Mouse (Mus musculus) embryonic facial prominence, embryonic 15.5 days (tissue): ENCODE data around the gene Wnk3. TPM values are rescaled to one million over a fixed set of nuclear protein-coding genes. Genes with fewer than 3 reads are reported as not detected.
"Not testable (repeated sequence)": the region's sequence is repeated elsewhere in the genome, so short reads cannot be mapped to it uniquely, and the experiment has no call there.

Experiments used
- ATAC-seq: fragments of 200-750 bp; cut with Nextera tagmentation; 2 replicates; pipeline ENCODE4 v1.8.0; 2017; ENCODE audit warnings: low read depth, moderate TSS enrichment; ENCODE audit not compliant: insufficient number of reproducible peaks, low FRiP score, low TSS enrichment
- H3K27ac ChIP-seq: fragments of 300-500 bp; sonication (generic); replicated peaks from 2 replicates; pipeline ENCODE4 v1.5.1; 2015; ENCODE audit warnings: mild to moderate bottlenecking, inconsistent platforms
- H3K27me3 ChIP-seq: fragments of 300-500 bp; sonication (generic); 2 replicates; pipeline ENCODE4 v1.6.1; 2015; ENCODE audit warnings: inconsistent platforms
- H3K36me3 ChIP-seq: fragments of 300-500 bp; sonication (generic); 2 replicates; pipeline ENCODE4 v1.6.1; 2015; ENCODE audit warnings: mild to moderate bottlenecking, inconsistent platforms
- H3K4me1 ChIP-seq: fragments of 300-500 bp; sonication (generic); 2 replicates; pipeline ENCODE4 v1.6.1; 2015; ENCODE audit warnings: inconsistent platforms
- H3K4me2 ChIP-seq: fragments of 300-500 bp; sonication (generic); replicated peaks from 2 replicates; pipeline ENCODE4 v1.6.1; 2015; ENCODE audit warnings: mild to moderate bottlenecking, inconsistent platforms
- H3K4me3 ChIP-seq: fragments of 300-500 bp; sonication (generic); replicated peaks from 2 replicates; pipeline ENCODE4 v1.5.1; 2015; ENCODE audit warnings: mild to moderate bottlenecking, inconsistent platforms
- H3K9ac ChIP-seq: fragments of 300-500 bp; sonication (generic); 2 replicates; pipeline ENCODE4 v1.6.1; 2015; ENCODE audit warnings: inconsistent platforms
- H3K9me3 ChIP-seq: fragments of 300-500 bp; sonication (generic); replicated peaks from 2 replicates; pipeline ENCODE4 v1.6.1; 2016; ENCODE audit warnings: inconsistent platforms
- WGBS: fragments of 180-500 bp; shearing (Covaris S2); methylation state at CpG from one replicate; pipeline ENCODE4 v1.1.7; 2015; 5-methylcytosine and 5-hydroxymethylcytosine counted together
- polyA plus RNA-seq: library from polyadenylated mRNA; unstranded; fragments of >200 nt; fragmentation: Nextera tagmentation; extraction: Ambion mirVana; gene quantifications from 2 replicates; pipeline ENCODE4 v1.2.1, GENCODE M21; 2015

Wnk3 gene
- 1.0 and 1.8 TPM in 2 replicates for polyA plus RNA-seq

GRCm38 (mm10) chrX:151197778-151198177, at the start of gene Wnk3:
Gene Wnk3, plus strand, starts transcription at chrX:151198078.
- no peaks in the 10 kb centered on the region for H3K9me3 ChIP-seq
- H3K4me3 ChIP-seq = no peak within 1 kb of the TSS
- WGBS = 90% methylated on average over 2 of the region's 2 CpGs
- no peak for ATAC-seq
- H3K27me3 ChIP-seq = no peaks in the 10 kb centered on the region
- no peak within 1 kb of the TSS for H3K27ac ChIP-seq
- no peaks in the 10 kb centered on the region for H3K36me3 ChIP-seq
- H3K4me2 ChIP-seq = no peak within 1 kb of the TSS
- no peak within 1 kb of the TSS for H3K9ac ChIP-seq
- no peaks in the 10 kb centered on the region for H3K4me1 ChIP-seq

- 57% methylated on average over 6 of the region's 6 CpGs for WGBS
These were observed 39.5 kb upstream of the Wnk3 start for GRCm38 (mm10) chrX:151158414-151158813.

GRCm38 (mm10) chrX:151168438-151169131, 29.3 kb upstream of the Wnk3 start:
- Histone ChIP-seq H3K4me2 (peak overlapping the region; percentile 54), H3K27ac (peak overlapping the region; percentile 87), H3K4me3 (peak overlapping the region; percentile 54), H3K9me3 (no peaks in the 10 kb centered on the region), H3K36me3 (no peaks in the 10 kb centered on the region), H3K9ac (0 out of 2 replicates have a peak overlapping the region, but pooled peaks have one; percentile 18), H3K4me1 (no peaks in the 10 kb centered on the region), H3K27me3 (peaks cover 3% of the 10 kb centered on the region; the same call in 1 of the 2 replicates)
- WGBS = 22% methylated on average over 23 of the region's 25 CpGs
- peak; percentile 74 for ATAC-seq

More at GRCm38 (mm10) chrX:151158414-151158813, 39.5 kb upstream of the Wnk3 start:
- no peak overlapping the region for H3K4me3 ChIP-seq
- H3K4me1 ChIP-seq = no peaks in the 10 kb centered on the region
- H3K27me3 ChIP-seq = no peaks in the 10 kb centered on the region
- no peak for ATAC-seq
- no peak overlapping the region for H3K4me2 ChIP-seq
- no peak overlapping the region for H3K9ac ChIP-seq
- H3K27ac ChIP-seq = no peak overlapping the region
- H3K36me3 ChIP-seq = no peaks in the 10 kb centered on the region
- no peaks in the 10 kb centered on the region for H3K9me3 ChIP-seq

GRCm38 (mm10) chrX:151169261-151169961, 28.5 kb upstream of the Wnk3 start:
- peak overlapping the region; percentile 18 for H3K9ac ChIP-seq

GRCm38 (mm10) chrX:151173134-151173533, 24.7 kb upstream of the Wnk3 start:
- not testable (repeated sequence) for ATAC-seq, H3K4me3 ChIP-seq, H3K9me3 ChIP-seq, H3K4me2 ChIP-seq, H3K27ac ChIP-seq, H3K4me1 ChIP-seq, H3K9ac ChIP-seq, H3K27me3 ChIP-seq, H3K36me3 ChIP-seq
- WGBS = 60% methylated on average over 3 of the region's 3 CpGs

More at GRCm38 (mm10) chrX:151169261-151169961, 28.5 kb upstream of the Wnk3 start:
- Histone ChIP-seq H3K9me3 (no peaks in the 10 kb centered on the region), H3K27me3 (peaks cover 3% of the 10 kb centered on the region; the same call in 1 of the 2 replicates), H3K4me1 (no peaks in the 10 kb centered on the region), H3K4me2 (peak overlapping the region; percentile 54), H3K4me3 (peak overlapping the region; percentile 54), H3K36me3 (no peaks in the 10 kb centered on the region), H3K27ac (peak overlapping the region; percentile 87)
- peak; percentile 93 for ATAC-seq
- 11% methylated on average over 38 of the region's 58 CpGs for WGBS

- Histone ChIP-seq H3K27me3 (no peaks in the 10 kb centered on the region), H3K9me3 (no peaks in the 10 kb centered on the region), H3K4me2 (no peak overlapping the region), H3K27ac (no peak overlapping the region), H3K4me1 (no peaks in the 10 kb centered on the region), H3K9ac (no peak overlapping the region), H3K36me3 (no peaks in the 10 kb centered on the region), H3K4me3 (no peak overlapping the region)
- no peak for ATAC-seq
These were observed 100.5 kb downstream of the Wnk3 start for GRCm38 (mm10) chrX:151298329-151298728.

- WGBS = 76% methylated on average over 4 of the region's 4 CpGs
- Histone ChIP-seq H3K27ac (no peak overlapping the region), H3K9me3 (no peaks in the 10 kb centered on the region), H3K9ac (no peak overlapping the region), H3K27me3 (no peaks in the 10 kb centered on the region; the same call in 1 of the 2 replicates), H3K4me1 (no peaks in the 10 kb centered on the region), H3K36me3 (no peaks in the 10 kb centered on the region), H3K4me3 (no peak overlapping the region), H3K4me2 (no peak overlapping the region)
- ATAC-seq = no peak
These were observed 115.9 kb downstream of the Wnk3 start for GRCm38 (mm10) chrX:151313732-151314131.

GRCm38 (mm10) chrX:151333615-151334014, 135.7 kb downstream of the Wnk3 start:
- no peak overlapping the region for H3K4me2 ChIP-seq
- H3K36me3 ChIP-seq = no peaks in the 10 kb centered on the region
- ATAC-seq = no peak
- no peaks in the 10 kb centered on the region for H3K4me1 ChIP-seq
- 71% methylated on average over 2 of the region's 2 CpGs for WGBS
- no peak overlapping the region for H3K4me3 ChIP-seq
- no peaks in the 10 kb centered on the region for H3K9me3 ChIP-seq
- 0 out of 2 replicates have a peak, but pooled peaks cover 6% of the 10 kb centered on the region for H3K27me3 ChIP-seq
- no peak overlapping the region for H3K27ac ChIP-seq
- H3K9ac ChIP-seq = no peak overlapping the region

- 86% methylated on average over 4 of the region's 4 CpGs for whole genome bisulfite sequencing
- H3K4me2 ChIP-seq = no peak overlapping the region
- no peaks in the 10 kb centered on the region for H3K9me3 ChIP-seq
- no peaks in the 10 kb centered on the region for H3K4me1 ChIP-seq
- H3K27ac ChIP-seq = no peak overlapping the region
- no peak for ATAC-seq
- H3K36me3 ChIP-seq = no peaks in the 10 kb centered on the region
- no peak overlapping the region for H3K9ac ChIP-seq
- H3K27me3 ChIP-seq = 0 out of 2 replicates have a peak, but pooled peaks cover 13% of the 10 kb centered on the region
- H3K4me3 ChIP-seq = no peak overlapping the region
These were observed 139.9 kb downstream of the Wnk3 start for GRCm38 (mm10) chrX:151337804-151338203.

- WGBS = 13% methylated on average over 32 of the region's 56 CpGs
- Histone ChIP-seq H3K4me2 (peak within 1 kb of the TSS; percentile 60), H3K36me3 (no peaks in the 10 kb centered on the region), H3K9me3 (no peaks in the 10 kb centered on the region), H3K4me3 (peak within 1 kb of the TSS; percentile 65), H3K4me1 (no peaks in the 10 kb centered on the region), H3K9ac (peak within 1 kb of the TSS; percentile 47), H3K27ac (peak within 1 kb of the TSS; percentile 88), H3K27me3 (peaks cover 14% of the 10 kb centered on the region)
- ATAC-seq = peak; percentile 93
These were observed 146.1 kb downstream of the Wnk3 start, which contains the start of gene Fam120c for GRCm38 (mm10) chrX:151343761-151344500. Gene Fam120c, plus strand, starts transcription at chrX:151344175.

GRCm38 (mm10) chrX:151344501-151344984, 146.7 kb downstream of the Wnk3 start:
- Histone ChIP-seq H3K9me3 (no peaks in the 10 kb centered on the region), H3K27me3 (peaks cover 14% of the 10 kb centered on the region), H3K36me3 (no peaks in the 10 kb centered on the region), H3K4me3 (peak overlapping the region; percentile 65), H3K4me2 (peak overlapping the region; percentile 60), H3K4me1 (no peaks in the 10 kb centered on the region), H3K9ac (peak overlapping the region; percentile 47), H3K27ac (peak overlapping the region; percentile 88)
- WGBS = 14% methylated on average over 33 of the region's 33 CpGs
- ATAC-seq = peak; percentile 41
